Mouse (Mus musculus): ENCODE data around the gene Gm13272. TPM values are rescaled to one million over a fixed set of nuclear protein-coding genes. Genes with fewer than 3 reads are reported as not detected.
"Not testable (repeated sequence)": the region's sequence is repeated elsewhere in the genome, so short reads cannot be mapped to it uniquely, and the experiment has no call there.

Gm13272 gene
- polyA plus RNA-seq, 1 experiment, result not detected

DNA sequence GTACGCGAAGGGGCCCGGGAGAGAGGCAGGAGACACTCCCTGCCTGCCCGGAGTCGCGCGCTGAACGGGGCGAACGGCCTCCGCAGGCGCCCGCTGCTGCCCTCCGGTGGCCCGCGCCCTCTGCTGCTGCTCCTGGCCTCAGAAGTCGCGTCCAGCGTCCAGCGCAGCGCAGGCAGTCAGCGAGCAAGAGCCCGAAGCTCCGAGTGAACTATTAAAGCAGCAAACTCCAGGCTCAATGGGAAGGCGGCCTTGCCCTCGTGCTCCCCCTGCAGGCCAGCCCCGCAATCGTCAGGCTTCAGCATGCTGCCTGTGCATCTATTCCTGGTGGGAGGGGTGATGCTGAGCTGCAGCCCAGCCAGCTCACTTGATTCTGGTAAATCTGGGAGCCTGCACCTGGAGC, 17.4 kb downstream of the Gm13272 start, which contains the start of gene Gm13279:
TSS of gene Gm13279 (plus strand) at position 301 of the 400 bp plus-strand sequence.
- H3K4me3 ChIP-seq (ENCODE audit: control insufficient read depth, insufficient read depth, low read length), result not testable (repeated sequence)

GRCm38 (mm10) chr4:88799365-88799764, 19.7 kb downstream of the Gm13272 start, which contains the start of gene Gm13285:
TSS of gene Gm13285 (plus strand) at chr4:88799665.
- not testable (repeated sequence) for H3K4me1 ChIP-seq (replicated peaks; ENCODE audit: control insufficient read depth, insufficient read depth, low read length); H3K4me3 ChIP-seq (ENCODE audit: control insufficient read depth, insufficient read depth, low read length); H3K27me3 ChIP-seq (ENCODE audit: control insufficient read depth, insufficient read depth, low read length); DNase-seq; H3K36me3 ChIP-seq (ENCODE audit: control insufficient read depth, insufficient read depth, low read length); H3K27ac ChIP-seq (ENCODE audit: control insufficient read depth, insufficient read depth, low read length)
- 11% methylated on average over 5 of the region's 7 CpGs for WGBS

More for the DNA sequence above, 17.4 kb downstream of the Gm13272 start, which contains the start of gene Gm13279:
- not testable (repeated sequence) for H3K4me1 ChIP-seq (replicated peaks; ENCODE audit: control insufficient read depth, insufficient read depth, low read length); DNase-seq; H3K27me3 ChIP-seq (ENCODE audit: control insufficient read depth, insufficient read depth, low read length); H3K36me3 ChIP-seq (ENCODE audit: control insufficient read depth, insufficient read depth, low read length); H3K27ac ChIP-seq (ENCODE audit: control insufficient read depth, insufficient read depth, low read length)
- no CpG with 5 or more reads among the region's 28 CpGs for WGBS

DNA sequence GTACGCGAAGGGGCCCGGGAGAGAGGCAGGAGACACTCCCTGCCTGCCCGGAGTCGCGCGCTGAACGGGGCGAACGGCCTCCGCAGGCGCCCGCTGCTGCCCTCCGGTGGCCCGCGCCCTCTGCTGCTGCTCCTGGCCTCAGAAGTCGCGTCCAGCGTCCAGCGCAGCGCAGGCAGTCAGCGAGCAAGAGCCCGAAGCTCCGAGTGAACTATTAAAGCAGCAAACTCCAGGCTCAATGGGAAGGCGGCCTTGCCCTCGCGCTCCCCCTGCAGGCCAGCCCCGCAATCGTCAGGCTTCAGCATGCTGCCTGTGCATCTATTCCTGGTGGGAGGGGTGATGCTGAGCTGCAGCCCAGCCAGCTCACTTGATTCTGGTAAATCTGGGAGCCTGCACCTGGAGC, 23.3 kb downstream of the Gm13272 start, which contains the start of gene Gm13287:
TSS of gene Gm13287 (plus strand) at position 301 of the 400 bp plus-strand sequence.
- H3K27me3 ChIP-seq (ENCODE audit: control insufficient read depth, insufficient read depth, low read length); H3K27ac ChIP-seq (ENCODE audit: control insufficient read depth, insufficient read depth, low read length); H3K4me1 ChIP-seq (replicated peaks; ENCODE audit: control insufficient read depth, insufficient read depth, low read length); DNase-seq; H3K4me3 ChIP-seq (ENCODE audit: control insufficient read depth, insufficient read depth, low read length); H3K36me3 ChIP-seq (ENCODE audit: control insufficient read depth, insufficient read depth, low read length): not testable (repeated sequence)
- no CpG with 5 or more reads among the region's 29 CpGs for WGBS

- H3K27me3 ChIP-seq (ENCODE audit: control insufficient read depth, insufficient read depth, low read length); H3K36me3 ChIP-seq (ENCODE audit: control insufficient read depth, insufficient read depth, low read length); H3K27ac ChIP-seq (ENCODE audit: control insufficient read depth, insufficient read depth, low read length); H3K4me1 ChIP-seq (replicated peaks; ENCODE audit: control insufficient read depth, insufficient read depth, low read length); DNase-seq: not testable (repeated sequence)
- peak within 1 kb of the TSS; percentile 51 for H3K4me3 ChIP-seq (ENCODE audit: control insufficient read depth, insufficient read depth, low read length)
- no CpG with 5 or more reads among the region's 8 CpGs for WGBS
These were observed 25.6 kb downstream of the Gm13272 start, which contains the start of gene Gm13288 for GRCm38 (mm10) chr4:88805231-88805630. TSS of gene Gm13288 (plus strand) at chr4:88805531.

DNA sequence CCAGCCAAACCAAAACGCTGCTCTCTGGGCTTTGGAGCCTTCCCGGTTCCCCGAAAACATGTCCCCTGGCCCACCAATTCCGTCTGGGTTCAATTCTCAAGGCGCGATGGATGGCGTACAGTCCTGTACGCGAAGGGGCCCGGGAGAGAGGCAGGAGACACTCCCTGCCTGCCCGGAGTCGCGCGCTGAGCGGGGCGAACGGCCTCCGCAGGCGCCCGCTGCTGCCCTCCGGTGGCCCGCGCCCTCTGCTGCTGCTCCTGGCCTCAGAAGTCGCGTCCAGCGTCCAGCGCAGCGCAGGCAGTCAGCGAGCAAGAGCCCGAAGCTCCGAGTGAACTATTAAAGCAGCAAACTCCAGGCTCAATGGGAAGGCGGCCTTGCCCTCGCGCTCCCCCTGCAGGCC, 26.1 kb downstream of the Gm13272 start:
- not testable (repeated sequence) for H3K36me3 ChIP-seq (ENCODE audit: control insufficient read depth, insufficient read depth, low read length); H3K27ac ChIP-seq (ENCODE audit: control insufficient read depth, insufficient read depth, low read length); H3K27me3 ChIP-seq (ENCODE audit: control insufficient read depth, insufficient read depth, low read length); H3K4me1 ChIP-seq (replicated peaks; ENCODE audit: control insufficient read depth, insufficient read depth, low read length)
- 0% methylated on average over 8 of the region's 34 CpGs for WGBS
- peak overlapping the region; percentile 51 for H3K4me3 ChIP-seq (ENCODE audit: control insufficient read depth, insufficient read depth, low read length)
- DNase-seq, result peak; percentile 7

GRCm38 (mm10) chr4:88815928-88816327, 36.3 kb downstream of the Gm13272 start, which contains the start of gene Ifna7:
TSS of gene Ifna7 (plus strand) at chr4:88816228.
- no peaks in the 10 kb centered on the region for H3K36me3 ChIP-seq (ENCODE audit: control insufficient read depth, insufficient read depth, low read length)
- no peak for TF ChIP-seq POLR2A (IDR thresholded peaks at IDR 0.05; ENCODE audit: control insufficient read depth, extremely low read depth, insufficient read depth, low read length, poor library complexity)
- no peak for TF ChIP-seq CTCF (IDR thresholded peaks at IDR 0.05; ENCODE audit: borderline replicate concordance, control insufficient read depth, extremely low read depth, insufficient read depth, low read length, poor library complexity)
- H3K4me3 ChIP-seq (ENCODE audit: control insufficient read depth, insufficient read depth, low read length), result no peak within 1 kb of the TSS
- no peaks in the 10 kb centered on the region for H3K27me3 ChIP-seq (ENCODE audit: control insufficient read depth, insufficient read depth, low read length)
- H3K4me1 ChIP-seq (replicated peaks; ENCODE audit: control insufficient read depth, insufficient read depth, low read length), result no peaks in the 10 kb centered on the region
- DNase-seq, result no peak
- WGBS, result 75% methylated on average over 3 of the region's 3 CpGs
- H3K27ac ChIP-seq (ENCODE audit: control insufficient read depth, insufficient read depth, low read length), result no peak within 1 kb of the TSS

DNA sequence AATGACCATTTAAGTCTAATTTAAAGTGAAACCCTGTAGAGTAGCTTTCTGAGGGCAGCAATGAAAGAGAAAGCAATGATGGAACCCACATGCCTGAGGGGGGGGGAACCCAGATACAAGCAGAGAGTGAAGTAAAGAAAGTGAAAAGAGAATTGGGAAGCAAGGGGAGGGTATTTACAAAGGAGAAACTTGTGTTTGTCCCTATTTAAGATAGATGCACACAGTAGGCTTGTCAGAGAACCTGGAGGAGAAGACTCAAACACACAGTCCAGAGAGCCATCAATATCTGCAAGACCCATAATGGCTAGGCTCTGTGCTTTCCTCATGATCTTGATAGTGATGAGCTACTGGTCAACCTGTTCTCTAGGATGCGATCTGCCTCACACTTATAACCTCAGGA, 40.0 kb downstream of the Gm13272 start, which contains the start of gene Ifna11:
TSS of gene Ifna11 (plus strand) at position 301 of the 400 bp plus-strand sequence.
- Histone ChIP-seq H3K4me3 (ENCODE audit: control insufficient read depth, insufficient read depth, low read length) (no peak within 1 kb of the TSS), H3K27ac (ENCODE audit: control insufficient read depth, insufficient read depth, low read length) (no peak within 1 kb of the TSS), H3K36me3 (ENCODE audit: control insufficient read depth, insufficient read depth, low read length) (no peaks in the 10 kb centered on the region), H3K27me3 (ENCODE audit: control insufficient read depth, insufficient read depth, low read length) (no peaks in the 10 kb centered on the region), H3K4me1 (replicated peaks; ENCODE audit: control insufficient read depth, insufficient read depth, low read length) (no peaks in the 10 kb centered on the region)
- TF ChIP-seq POLR2A (IDR thresholded peaks at IDR 0.05; ENCODE audit: control insufficient read depth, extremely low read depth, insufficient read depth, low read length, poor library complexity), result no peak
- DNase-seq, result no peak
- 100% methylated on average over 1 of the region's 1 CpGs for WGBS

- H3K4me3 ChIP-seq (ENCODE audit: control insufficient read depth, insufficient read depth, low read length), result no peak overlapping the region
- TF ChIP-seq POLR2A (IDR thresholded peaks at IDR 0.05; ENCODE audit: control insufficient read depth, extremely low read depth, insufficient read depth, low read length, poor library complexity), result no peak
- 29% methylated on average over 4 of the region's 4 CpGs for WGBS
- H3K27me3 ChIP-seq (ENCODE audit: control insufficient read depth, insufficient read depth, low read length), result no peaks in the 10 kb centered on the region
- H3K36me3 ChIP-seq (ENCODE audit: control insufficient read depth, insufficient read depth, low read length), result no peaks in the 10 kb centered on the region
- H3K27ac ChIP-seq (ENCODE audit: control insufficient read depth, insufficient read depth, low read length), result no peak overlapping the region
- no peaks in the 10 kb centered on the region for H3K4me1 ChIP-seq (replicated peaks; ENCODE audit: control insufficient read depth, insufficient read depth, low read length)
- DNase-seq, result peak; percentile 17
These were observed 43.3 kb downstream of the Gm13272 start for GRCm38 (mm10) chr4:88822995-88823394.

DNA sequence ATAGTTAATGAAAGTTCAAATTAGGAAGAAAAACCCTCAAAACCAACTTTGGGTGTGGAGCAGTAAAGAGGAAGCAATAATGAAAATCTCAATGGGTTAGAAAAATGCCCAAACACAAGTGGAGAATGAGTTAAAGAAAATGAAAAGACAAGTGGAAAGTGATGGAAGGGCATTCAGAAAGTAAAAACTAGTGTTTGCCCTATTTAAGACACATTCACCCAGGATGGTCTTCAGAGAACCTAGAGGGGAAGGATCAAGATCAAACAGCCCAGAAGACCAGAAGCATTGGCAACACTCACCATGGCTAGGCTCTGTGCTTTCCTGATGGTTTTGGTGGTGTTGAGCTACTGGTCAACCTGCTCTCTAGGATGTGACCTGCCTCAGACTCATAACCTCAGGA, 47.5 kb downstream of the Gm13272 start, which contains the start of gene Ifna6:
TSS of gene Ifna6 (plus strand) at position 301 of the 400 bp plus-strand sequence.
- not testable (repeated sequence) for H3K36me3 ChIP-seq (ENCODE audit: control insufficient read depth, insufficient read depth, low read length); H3K4me3 ChIP-seq (ENCODE audit: control insufficient read depth, insufficient read depth, low read length); H3K27me3 ChIP-seq (ENCODE audit: control insufficient read depth, insufficient read depth, low read length); DNase-seq; H3K4me1 ChIP-seq (replicated peaks; ENCODE audit: control insufficient read depth, insufficient read depth, low read length); H3K27ac ChIP-seq (ENCODE audit: control insufficient read depth, insufficient read depth, low read length)

Data from thymus, adult 2 months (tissue).